Mouse (Mus musculus) small intestine, adult 2 months (tissue): ENCODE results near the gene Slc38a10.

ENCODE experiments used
- CTCF ChIP-seq: fragments of 200-500 bp; IDR thresholded peaks from 2 replicates; pipeline ENCODE4 v1.5.1; 2012; ENCODE audit warnings: low read depth, mild to moderate bottlenecking, control low read depth, inconsistent platforms, low read length, moderate library complexity, mixed read lengths; ENCODE audit not compliant: insufficient replicate concordance, insufficient read length; ENCODE audit errors: extremely low read depth
- POLR2A ChIP-seq: fragments of 200-500 bp; IDR thresholded peaks from 2 replicates; pipeline ENCODE4 v1.6.1; 2012; ENCODE audit warnings: low read depth, mild to moderate bottlenecking, control low read depth, inconsistent platforms, low read length, moderate library complexity

DNA sequence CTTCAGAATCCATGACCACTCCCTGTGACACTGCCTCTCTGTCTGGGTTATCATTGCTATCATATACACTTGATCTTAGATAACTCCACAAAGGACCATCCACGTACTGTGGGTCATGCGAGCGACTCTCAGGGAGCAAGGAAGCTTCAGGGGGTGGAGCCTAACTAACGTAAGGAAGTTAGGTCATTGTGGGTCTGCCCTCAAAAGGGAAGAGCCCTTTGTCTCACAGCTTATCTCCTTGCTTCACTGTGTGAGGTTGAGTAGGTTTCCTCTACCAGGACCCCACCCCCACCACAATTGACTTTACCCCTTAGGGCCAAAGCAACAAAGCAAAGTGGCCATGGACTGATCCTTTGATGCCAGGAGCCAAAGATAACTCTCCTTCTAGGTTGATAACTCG lies 7.7 kb upstream of the Slc38a10 start:
- TF ChIP-seq CTCF: no peak
- TF ChIP-seq POLR2A: no peak
